Mouse (Mus musculus): ENCODE results near the gene Pla2g12b.
"Not testable (repeated sequence)": the region's sequence is repeated elsewhere in the genome, so short reads cannot be mapped to it uniquely, and the experiment has no call there.

Pla2g12b gene

GRCm38 (mm10) chr10:59402899-59403792 lies at the start of gene Pla2g12b:
Pla2g12b (plus strand) TSS chr10:59403660.
- DNase-seq (ENCODE audit: low read depth, low spot score) = no peak

- no peak for DNase-seq (ENCODE audit: low read depth, low spot score)
Observed at GRCm38 (mm10) chr10:59354120-59354519, 49.3 kb upstream of the Pla2g12b start.

GRCm38 (mm10) chr10:59355020-59355419 lies 48.4 kb upstream of the Pla2g12b start:
- no peak for DNase-seq (ENCODE audit: low read depth, low spot score)

- DNase-seq (ENCODE audit: low read depth, low spot score) = no peak
Observed at GRCm38 (mm10) chr10:59358744-59359143, 44.7 kb upstream of the Pla2g12b start.

GRCm38 (mm10) chr10:59363208-59363607 lies 40.3 kb upstream of the Pla2g12b start:
- no peak for DNase-seq (ENCODE audit: low read depth, low spot score)

GRCm38 (mm10) chr10:59364551-59364950 lies 38.9 kb upstream of the Pla2g12b start:
- DNase-seq (ENCODE audit: low read depth, low spot score) = no peak

GRCm38 (mm10) chr10:59365804-59366589 lies 37.5 kb upstream of the Pla2g12b start:
- DNase-seq (ENCODE audit: low read depth, low spot score) = no peak

- no peak for DNase-seq (ENCODE audit: low read depth, low spot score)
Observed at GRCm38 (mm10) chr10:59366746-59367145, 36.7 kb upstream of the Pla2g12b start.

GRCm38 (mm10) chr10:59367206-59367605 lies 36.3 kb upstream of the Pla2g12b start:
- no peak for DNase-seq (ENCODE audit: low read depth, low spot score)

GRCm38 (mm10) chr10:59368729-59369128 lies 34.7 kb upstream of the Pla2g12b start:
- DNase-seq (ENCODE audit: low read depth, low spot score) = no peak

GRCm38 (mm10) chr10:59369426-59369825 lies 34.0 kb upstream of the Pla2g12b start:
- DNase-seq (ENCODE audit: low read depth, low spot score) = no peak

- no peak for DNase-seq (ENCODE audit: low read depth, low spot score)
Observed at GRCm38 (mm10) chr10:59377906-59378305, 25.6 kb upstream of the Pla2g12b start.

GRCm38 (mm10) chr10:59378728-59379127 lies 24.7 kb upstream of the Pla2g12b start:
- DNase-seq (ENCODE audit: low read depth, low spot score) = no peak

GRCm38 (mm10) chr10:59379927-59380326 lies 23.5 kb upstream of the Pla2g12b start:
- no peak for DNase-seq (ENCODE audit: low read depth, low spot score)

GRCm38 (mm10) chr10:59380411-59380821 lies 23.0 kb upstream of the Pla2g12b start:
- no peak for DNase-seq (ENCODE audit: low read depth, low spot score)

- not testable (repeated sequence) for DNase-seq (ENCODE audit: low read depth, low spot score)
Observed at GRCm38 (mm10) chr10:59381563-59381962, 21.9 kb upstream of the Pla2g12b start.

GRCm38 (mm10) chr10:59386951-59387350 lies 16.5 kb upstream of the Pla2g12b start:
- no peak for DNase-seq (ENCODE audit: low read depth, low spot score)

GRCm38 (mm10) chr10:59389652-59390051 lies 13.8 kb upstream of the Pla2g12b start:
- no peak for DNase-seq (ENCODE audit: low read depth, low spot score)

GRCm38 (mm10) chr10:59391907-59392306 lies 11.6 kb upstream of the Pla2g12b start:
- no peak for DNase-seq (ENCODE audit: low read depth, low spot score)

GRCm38 (mm10) chr10:59395461-59395860 lies 8.0 kb upstream of the Pla2g12b start, which contains the start of gene Gm10273:
Gm10273 (plus strand) TSS chr10:59395632.
- not testable (repeated sequence) for DNase-seq (ENCODE audit: low read depth, low spot score)

GRCm38 (mm10) chr10:59403793-59404149 lies 311 bp downstream of the Pla2g12b start:
- DNase-seq (ENCODE audit: low read depth, low spot score) = no peak

GRCm38 (mm10) chr10:59408499-59408898 lies 5.0 kb downstream of the Pla2g12b start:
- DNase-seq (ENCODE audit: low read depth, low spot score) = no peak

Measured in retina, postnatal 7 days (tissue).